Mouse (Mus musculus) embryonic facial prominence, embryonic 10.5 days (tissue): ENCODE measurements around the gene Mrrf. TPM values are rescaled to one million over a fixed set of nuclear protein-coding genes. Genes with fewer than 3 reads are reported as not detected.

ENCODE experiments used
- DNase-seq: peaks from one replicate; pipeline ENCODE4 v3.0.0-alpha.2; 2017; ENCODE audit warnings: low spot score
- H3K27ac ChIP-seq: fragments of 300-500 bp; sonication (generic); replicated peaks from 2 replicates; pipeline ENCODE4 v1.5.1; 2016; ENCODE audit warnings: mild to moderate bottlenecking
- H3K27me3 ChIP-seq: fragments of 300-500 bp; sonication (generic); replicated peaks from 2 replicates; pipeline ENCODE4 v1.6.1; 2016; ENCODE audit warnings: low read depth, mild to moderate bottlenecking; ENCODE audit not compliant: poor library complexity, severe bottlenecking
- H3K36me3 ChIP-seq: fragments of 300-500 bp; sonication (generic); replicated peaks from 2 replicates; pipeline ENCODE4 v1.6.1; 2016; ENCODE audit warnings: mild to moderate bottlenecking, moderate library complexity
- H3K4me1 ChIP-seq: fragments of 300-500 bp; sonication (generic); 2 replicates; pipeline ENCODE4 v1.6.1; 2016
- H3K4me3 ChIP-seq: fragments of 300-500 bp; sonication (generic); 2 replicates; pipeline ENCODE4 v1.5.1; 2016; ENCODE audit warnings: mild to moderate bottlenecking, moderate library complexity
- H3K9me3 ChIP-seq: fragments of 300-500 bp; sonication (generic); 2 replicates; pipeline ENCODE4 v1.6.1; 2016; ENCODE audit warnings: mild to moderate bottlenecking
- WGBS: fragments of 180-500 bp; shearing (Covaris S2); methylation state at CpG from one replicate; pipeline ENCODE4 v1.1.7; 2016; 5-methylcytosine and 5-hydroxymethylcytosine counted together
- polyA plus RNA-seq: library from polyadenylated mRNA; unstranded; fragments of >200 nt; fragmentation: Nextera tagmentation; extraction: Ambion mirVana; gene quantifications from 2 replicates; pipeline ENCODE4 v1.2.1, GENCODE M21; 2016

Gene Mrrf
- polyA plus RNA-seq, 1 experiment from 2014 or later = 34.1 TPM

DNA sequence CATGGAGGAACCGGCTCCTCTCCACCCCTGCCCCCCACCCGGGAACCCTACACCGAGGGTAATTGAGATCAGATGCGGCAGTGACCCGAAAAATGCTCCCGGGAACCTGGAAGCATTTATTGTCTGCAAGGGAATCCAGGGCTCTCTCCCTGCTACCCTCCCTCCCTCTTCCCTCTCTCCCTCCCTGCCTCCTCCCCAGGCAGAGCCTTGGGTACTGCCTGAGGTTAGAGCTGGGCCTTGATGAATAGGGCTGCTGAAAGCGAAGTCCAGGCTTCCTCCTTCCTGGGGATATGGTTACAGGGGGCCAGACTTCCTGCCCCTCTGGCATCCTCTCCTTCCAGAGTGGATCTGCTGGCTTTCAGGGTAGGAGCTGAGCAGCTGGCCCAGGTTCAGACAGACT is 75.6 kb downstream of the Mrrf start:
- Histone ChIP-seq H3K36me3 (no peaks in the 10 kb centered on the region), H3K4me3 (peak overlapping the region; percentile 14; the same call in 1 of the 2 replicates), H3K9me3 (no peaks in the 10 kb centered on the region), H3K27me3 (peaks cover 59% of the 10 kb centered on the region), H3K4me1 (peaks cover 69% of the 10 kb centered on the region), H3K27ac (peak overlapping the region; percentile 81)
- peak; percentile 94 for DNase-seq
- 7% methylated on average over 7 of the region's 7 CpGs for WGBS

DNA sequence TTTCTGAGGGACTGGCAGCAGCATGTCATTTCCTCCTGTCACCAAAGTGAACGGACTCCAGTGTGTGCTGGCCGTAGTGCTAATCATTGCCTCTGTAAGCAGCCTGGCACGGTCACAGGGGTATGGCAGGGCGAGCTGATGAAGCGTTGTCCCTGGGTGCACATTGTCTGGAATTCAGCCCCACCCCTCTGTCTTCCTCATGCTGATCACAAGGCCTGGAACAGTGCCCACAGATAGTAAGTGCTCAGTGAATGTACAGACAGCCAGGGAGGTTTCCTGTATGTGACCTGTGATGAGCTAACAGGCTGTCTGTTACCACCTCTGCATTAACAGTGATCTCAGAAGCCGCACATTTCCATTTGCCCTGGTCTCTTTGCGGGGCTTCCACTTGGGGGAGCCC is 76.9 kb downstream of the Mrrf start:
- Histone ChIP-seq H3K4me3 (no peak overlapping the region), H3K36me3 (no peaks in the 10 kb centered on the region), H3K4me1 (peaks cover 71% of the 10 kb centered on the region), H3K27me3 (peaks cover 55% of the 10 kb centered on the region), H3K27ac (peak overlapping the region; percentile 81), H3K9me3 (no peaks in the 10 kb centered on the region)
- WGBS = 59% methylated on average over 7 of the region's 7 CpGs
- DNase-seq = no peak

DNA sequence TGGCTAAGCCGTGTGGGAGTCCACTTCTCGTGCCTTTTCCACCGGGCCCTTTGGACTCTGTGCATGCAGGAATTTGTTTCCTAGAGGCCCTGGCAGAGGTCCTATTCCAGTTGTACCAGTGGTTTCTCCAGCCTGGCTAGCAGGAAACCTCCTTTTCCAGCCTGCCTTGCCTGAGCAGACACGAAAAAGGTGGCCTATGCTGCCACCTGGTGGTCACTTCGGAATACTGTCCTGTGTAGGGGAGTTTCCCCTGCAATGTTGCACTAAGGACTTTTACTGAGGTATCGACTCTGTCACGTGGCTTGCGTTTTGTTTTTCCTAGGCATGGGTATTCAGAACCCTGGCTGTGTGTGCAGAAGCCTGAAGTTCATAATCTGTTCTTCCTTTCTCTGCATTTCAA is 77.8 kb downstream of the Mrrf start:
- Histone ChIP-seq H3K27ac (peak overlapping the region; percentile 81), H3K9me3 (no peaks in the 10 kb centered on the region), H3K4me3 (no peak overlapping the region), H3K27me3 (peaks cover 46% of the 10 kb centered on the region), H3K4me1 (peaks cover 72% of the 10 kb centered on the region), H3K36me3 (no peaks in the 10 kb centered on the region)
- WGBS = 9% methylated on average over 8 of the region's 8 CpGs
- peak; percentile 92 for DNase-seq

DNA sequence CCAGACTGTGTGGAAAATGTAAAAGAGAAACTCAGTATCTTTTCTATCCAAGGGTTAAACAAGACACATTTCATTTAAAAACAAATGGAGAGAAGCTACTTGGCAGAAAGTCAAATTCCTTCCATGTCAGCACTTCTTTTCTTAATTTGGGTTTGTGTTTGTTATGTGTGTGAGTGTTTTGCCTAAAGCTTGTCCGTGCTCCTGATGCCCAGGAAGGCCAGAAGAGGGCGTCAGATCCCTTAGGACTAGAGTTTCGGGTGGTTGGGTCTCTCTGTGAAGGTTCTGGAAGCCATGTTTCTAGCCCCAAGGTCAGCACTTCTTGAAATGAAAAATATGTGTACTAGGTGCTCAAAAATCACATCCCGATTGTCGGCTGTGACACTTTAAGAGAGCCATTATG is 78.2 kb downstream of the Mrrf start:
- H3K9me3 ChIP-seq = no peaks in the 10 kb centered on the region
- H3K4me3 ChIP-seq = no peak overlapping the region
- H3K27ac ChIP-seq = no peak overlapping the region
- H3K4me1 ChIP-seq = peaks cover 67% of the 10 kb centered on the region
- WGBS = 68% methylated on average over 5 of the region's 5 CpGs
- H3K36me3 ChIP-seq = no peaks in the 10 kb centered on the region
- DNase-seq = no peak
- peaks cover 42% of the 10 kb centered on the region for H3K27me3 ChIP-seq

DNA sequence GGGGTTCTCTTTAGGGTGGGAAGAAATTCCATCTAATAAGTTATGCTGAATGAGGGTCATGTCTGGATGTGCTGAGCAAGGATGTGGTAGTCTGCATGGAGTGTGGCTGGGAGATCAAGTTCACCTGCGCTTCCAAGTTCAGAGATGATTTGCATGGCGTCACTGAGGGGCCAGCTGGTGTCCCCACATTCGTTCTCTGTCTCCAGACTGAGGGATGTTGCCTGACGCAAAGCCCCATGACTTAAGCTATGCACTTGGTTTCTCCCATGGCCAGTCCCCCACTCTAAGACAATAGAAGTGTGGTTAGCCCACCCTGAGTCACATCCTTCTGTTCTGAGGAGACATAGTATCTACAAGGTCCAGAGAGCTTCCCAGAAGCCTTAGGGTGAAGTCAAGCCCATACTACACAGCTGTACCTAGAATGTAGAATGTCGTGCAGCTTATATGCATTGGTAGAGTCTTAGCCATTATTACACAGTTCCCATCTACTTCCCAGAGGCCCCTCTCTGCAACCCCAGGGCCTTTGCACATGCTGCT is 79.1 kb downstream of the Mrrf start:
- H3K36me3 ChIP-seq = no peaks in the 10 kb centered on the region
- H3K27ac ChIP-seq = no peak overlapping the region
- peaks cover 66% of the 10 kb centered on the region for H3K4me1 ChIP-seq
- DNase-seq = no peak
- H3K4me3 ChIP-seq = no peak overlapping the region
- WGBS = 90% methylated on average over 5 of the region's 5 CpGs
- H3K9me3 ChIP-seq = no peaks in the 10 kb centered on the region
- peaks cover 34% of the 10 kb centered on the region for H3K27me3 ChIP-seq

DNA sequence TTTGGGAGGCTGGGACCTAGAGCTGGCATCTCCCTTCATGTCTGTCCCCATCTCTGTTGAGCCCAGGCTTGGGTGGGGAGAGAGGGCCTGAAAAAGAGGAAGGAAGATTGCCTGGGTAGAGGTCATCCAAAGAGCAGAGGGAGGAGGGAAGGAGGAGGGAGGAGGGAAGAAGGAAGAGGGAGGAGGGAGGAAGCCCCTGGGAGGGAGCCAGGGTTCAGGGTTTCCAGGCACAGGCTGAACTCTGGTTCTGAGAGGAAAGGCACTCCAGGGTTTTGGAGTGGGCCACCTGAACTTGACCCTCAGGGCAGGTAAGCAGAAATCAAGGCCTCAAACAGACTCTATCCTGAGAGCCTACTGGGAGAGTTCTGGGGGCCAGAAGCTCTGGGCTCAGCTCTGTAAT is 80.4 kb downstream of the Mrrf start:
- DNase-seq = no peak
- H3K4me1 ChIP-seq = peaks cover 53% of the 10 kb centered on the region
- peaks cover 21% of the 10 kb centered on the region for H3K27me3 ChIP-seq
- no peaks in the 10 kb centered on the region for H3K36me3 ChIP-seq
- no peak overlapping the region for H3K4me3 ChIP-seq
- no peaks in the 10 kb centered on the region for H3K9me3 ChIP-seq
- H3K27ac ChIP-seq = peak overlapping the region; percentile 62

DNA sequence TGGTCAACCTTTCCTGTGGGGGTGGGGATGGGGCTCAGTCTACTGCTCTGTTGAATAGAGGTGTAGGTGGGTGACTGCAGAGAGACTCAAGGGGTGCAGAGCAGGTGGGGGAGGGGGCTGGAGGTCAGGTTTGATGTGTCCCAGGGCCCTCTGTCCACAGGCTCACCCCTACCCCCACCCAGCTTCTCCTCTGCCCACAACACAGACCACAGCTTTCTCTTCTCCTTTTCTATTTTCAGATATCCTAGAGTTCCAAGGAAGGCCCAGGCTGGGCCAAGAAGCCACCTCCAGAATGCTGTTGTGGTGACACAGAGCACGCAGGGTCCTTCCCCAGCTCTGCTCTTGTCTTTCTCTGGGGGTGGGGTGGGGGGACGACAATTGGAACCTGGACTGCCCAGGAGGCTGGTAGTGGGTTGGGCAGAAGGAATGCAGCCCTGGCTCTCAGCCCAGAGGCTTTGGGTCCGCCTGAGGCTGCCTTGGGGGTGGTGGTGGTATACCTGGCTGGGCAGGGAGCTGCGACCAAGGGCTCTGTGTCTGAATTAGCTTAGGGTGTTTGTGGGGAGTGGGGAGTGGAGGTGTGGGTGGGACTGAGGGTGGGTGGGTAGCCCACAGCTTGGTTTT is 80.9 kb downstream of the Mrrf start:
- Histone ChIP-seq H3K9me3 (no peaks in the 10 kb centered on the region), H3K4me1 (peaks cover 48% of the 10 kb centered on the region), H3K27me3 (peaks cover 16% of the 10 kb centered on the region), H3K27ac (peak overlapping the region; percentile 62), H3K36me3 (no peaks in the 10 kb centered on the region), H3K4me3 (no peak overlapping the region)
- DNase-seq = no peak
- 57% methylated on average over 4 of the region's 4 CpGs for WGBS

DNA sequence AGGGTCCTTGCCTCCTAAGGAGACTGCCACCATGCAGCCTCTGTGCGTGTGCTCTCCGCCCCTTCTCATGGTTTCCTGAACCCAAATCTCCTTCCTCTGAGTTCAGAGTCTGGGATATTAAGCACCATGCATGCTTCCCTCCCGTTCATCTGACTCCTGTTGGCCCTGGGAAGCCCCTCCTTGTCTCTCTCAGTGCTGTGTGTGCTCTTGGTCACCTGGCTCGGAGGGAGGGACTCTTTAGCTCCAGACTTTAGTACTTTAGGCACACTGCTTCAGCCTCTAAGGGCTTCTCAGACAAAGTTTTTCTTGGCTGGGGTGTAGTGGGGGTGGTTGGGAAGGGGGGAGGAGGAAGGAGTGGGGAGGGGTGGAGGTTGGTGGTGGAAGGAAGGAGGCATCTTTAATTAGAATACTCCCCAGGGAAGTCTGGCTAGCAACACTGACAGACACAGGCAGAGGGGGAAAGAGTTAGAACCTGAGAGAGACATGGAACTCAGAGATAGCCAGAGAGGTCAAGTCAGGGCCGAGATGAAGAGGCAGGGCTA is 81.6 kb downstream of the Mrrf start:
- Histone ChIP-seq H3K36me3 (no peaks in the 10 kb centered on the region), H3K4me1 (peaks cover 46% of the 10 kb centered on the region), H3K27me3 (peaks cover 9% of the 10 kb centered on the region), H3K9me3 (no peaks in the 10 kb centered on the region), H3K4me3 (no peak overlapping the region), H3K27ac (peak overlapping the region; percentile 62)
- DNase-seq = no peak
- whole genome bisulfite sequencing = 54% methylated on average over 5 of the region's 5 CpGs

DNA sequence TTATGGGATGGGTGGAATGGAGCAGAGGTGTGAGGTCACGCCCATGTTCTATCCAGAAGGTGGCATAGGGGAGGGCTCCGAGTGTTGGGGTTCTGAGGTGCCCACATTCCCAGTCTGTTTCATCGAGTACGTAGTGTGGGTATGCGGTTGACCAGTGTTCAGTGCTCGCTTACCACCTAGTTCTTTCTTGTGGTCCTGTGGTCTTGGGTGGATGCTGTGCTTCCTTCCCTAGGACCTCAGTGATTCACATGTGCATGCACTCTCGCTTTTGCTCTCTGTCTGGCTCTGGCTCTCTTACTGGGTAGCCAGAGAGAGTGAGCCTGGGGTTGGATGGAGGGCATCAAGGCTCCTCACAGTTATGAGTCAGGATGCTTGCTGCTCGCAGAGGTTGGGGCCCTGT is 83.9 kb downstream of the Mrrf start:
- no peak overlapping the region for H3K4me3 ChIP-seq
- H3K36me3 ChIP-seq = no peaks in the 10 kb centered on the region
- no peaks in the 10 kb centered on the region for H3K9me3 ChIP-seq
- no peak overlapping the region for H3K27ac ChIP-seq
- H3K4me1 ChIP-seq = peaks cover 29% of the 10 kb centered on the region
- no peaks in the 10 kb centered on the region for H3K27me3 ChIP-seq
- no peak for DNase-seq
- WGBS = 90% methylated on average over 8 of the region's 8 CpGs

DNA sequence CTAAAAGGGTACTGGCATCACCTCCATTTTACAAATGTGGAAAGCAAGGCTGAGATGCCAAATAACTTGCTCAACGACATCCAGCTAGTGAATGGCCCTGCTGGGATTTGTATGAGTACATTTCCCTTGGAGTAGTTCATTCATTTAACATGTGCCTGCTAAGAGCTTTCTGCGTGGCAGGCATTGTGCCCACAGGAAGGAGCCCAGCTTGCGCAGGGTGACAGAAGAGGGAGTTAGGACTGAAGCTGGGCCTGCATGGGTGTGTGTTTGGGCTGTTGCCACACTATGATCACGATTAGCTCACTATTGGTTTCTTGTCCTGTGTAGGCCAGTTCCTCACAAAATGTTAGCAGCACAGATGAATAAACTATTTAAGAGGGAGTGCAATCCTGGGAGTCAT is 84.7 kb downstream of the Mrrf start:
- no peak for DNase-seq
- Histone ChIP-seq H3K36me3 (no peaks in the 10 kb centered on the region), H3K27me3 (no peaks in the 10 kb centered on the region), H3K9me3 (no peaks in the 10 kb centered on the region), H3K4me1 (peaks cover 29% of the 10 kb centered on the region), H3K4me3 (no peak overlapping the region), H3K27ac (no peak overlapping the region)
- 89% methylated on average over 4 of the region's 4 CpGs for WGBS

DNA sequence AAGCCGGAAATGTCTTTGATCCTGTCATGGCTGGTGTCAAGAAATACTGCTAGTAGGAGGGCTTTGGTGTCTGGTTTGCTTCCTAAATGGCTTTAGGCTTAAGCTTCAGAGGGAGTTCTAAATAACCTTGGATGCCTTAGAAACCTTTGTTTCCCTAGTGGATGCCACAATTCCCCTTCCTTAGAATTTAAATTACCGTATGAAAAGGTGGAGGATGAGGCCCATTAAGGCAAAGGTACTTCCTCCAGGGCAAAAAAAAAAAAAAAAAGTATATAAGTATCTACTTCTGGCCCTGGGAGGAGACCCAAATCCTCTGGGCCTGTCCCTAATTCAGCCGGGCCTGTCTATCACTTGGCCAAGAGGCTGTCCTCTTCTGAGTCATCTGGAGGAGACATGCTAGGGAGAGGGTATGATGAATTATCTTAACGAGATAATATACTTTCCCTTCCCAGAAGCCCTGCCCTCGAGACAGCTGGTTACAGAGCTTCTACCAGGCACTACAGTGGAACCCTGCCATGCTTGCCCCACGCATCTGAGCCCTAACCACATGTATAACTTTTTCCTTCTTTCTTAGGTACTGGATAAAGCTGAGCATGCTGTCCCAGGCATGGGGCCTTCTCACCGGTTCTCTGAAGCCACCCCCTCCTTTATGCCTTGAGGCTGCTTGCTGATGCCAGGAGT is 86.1 kb downstream of the Mrrf start:
- H3K36me3 ChIP-seq = no peaks in the 10 kb centered on the region
- no peak overlapping the region for H3K4me3 ChIP-seq
- no peaks in the 10 kb centered on the region for H3K27me3 ChIP-seq
- no peaks in the 10 kb centered on the region for H3K9me3 ChIP-seq
- H3K4me1 ChIP-seq = peaks cover 15% of the 10 kb centered on the region
- WGBS = 65% methylated on average over 7 of the region's 7 CpGs
- DNase-seq = no peak
- no peak overlapping the region for H3K27ac ChIP-seq

DNA sequence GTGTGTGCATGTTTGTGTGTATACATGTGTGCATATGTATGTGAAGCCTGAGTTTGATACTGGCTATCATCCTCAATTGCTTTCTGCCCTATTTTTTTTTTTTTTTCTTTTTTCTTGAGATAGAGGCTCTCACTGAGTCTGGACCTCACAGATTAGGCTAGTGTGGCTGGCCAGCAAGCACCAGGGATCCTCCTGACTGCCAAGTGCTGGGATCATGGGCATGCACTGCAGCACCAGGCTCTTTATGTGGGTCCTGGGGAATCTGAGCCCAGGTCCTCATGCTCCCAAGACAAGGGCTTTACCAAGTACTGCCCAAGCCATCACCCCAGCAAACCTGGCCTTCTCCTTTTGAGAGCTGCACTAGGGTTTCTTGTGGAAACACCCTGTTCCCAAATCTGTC is 87.2 kb downstream of the Mrrf start:
- H3K27me3 ChIP-seq = peaks cover 5% of the 10 kb centered on the region
- H3K27ac ChIP-seq = no peak overlapping the region
- H3K4me1 ChIP-seq = 0 out of 2 replicates have a peak, but pooled peaks cover 6% of the 10 kb centered on the region
- DNase-seq = no peak
- no peaks in the 10 kb centered on the region for H3K36me3 ChIP-seq
- H3K9me3 ChIP-seq = no peaks in the 10 kb centered on the region
- H3K4me3 ChIP-seq = no peak overlapping the region

DNA sequence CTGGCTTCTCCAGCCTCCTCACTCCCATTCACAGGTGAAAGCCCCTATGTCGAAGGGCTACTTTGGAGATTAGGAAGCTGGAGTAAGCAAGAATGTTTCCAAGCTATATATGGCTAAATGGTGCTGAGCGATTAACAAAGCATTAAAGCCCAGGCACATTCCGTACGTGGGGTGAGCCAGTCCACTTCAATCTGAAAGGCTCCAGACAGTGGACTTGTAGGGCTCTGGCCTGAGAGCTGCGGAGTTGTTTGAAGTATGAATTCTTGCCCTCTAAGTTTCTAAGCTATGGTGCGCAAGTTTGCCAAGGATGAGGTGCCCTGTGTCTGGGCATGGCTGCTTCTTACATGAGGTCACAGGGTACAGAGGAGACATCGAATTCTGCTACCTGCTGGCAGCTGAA is 88.0 kb downstream of the Mrrf start:
- Histone ChIP-seq H3K9me3 (no peaks in the 10 kb centered on the region), H3K4me1 (0 out of 2 replicates have a peak, but pooled peaks cover 6% of the 10 kb centered on the region), H3K36me3 (no peaks in the 10 kb centered on the region), H3K27me3 (peaks cover 10% of the 10 kb centered on the region), H3K27ac (no peak overlapping the region), H3K4me3 (no peak overlapping the region)
- DNase-seq = no peak
- WGBS = 86% methylated on average over 7 of the region's 7 CpGs
